In genomic region chr9:77353942-77354341, GRCm38 (mm10) we compare ENCODE assay signal across 20 mouse cellular contexts. TPM values are rescaled to one million over a fixed set of nuclear protein-coding genes. Genes with fewer than 3 reads are reported as not detected.
DNase-seq lines count a peak whose midpoint lies in the region; ATAC-seq and TF ChIP-seq lines count a peak whose summit lies in the region.
"Had no signal": no experiment of that assay in that cellular context is flagged by ENCODE, and none has a peak within 500 bp of the region (broad histone marks: within the 10 kb centered on the region; RNA-seq: fewer than 3 reads in every experiment).

No protein-coding gene starts in this region.

- no peaks in the 10 kb centered on the region for H3K27me3 ChIP-seq in intestine, postnatal 0 days (replicated peaks; ENCODE audit: control insufficient read depth, insufficient read depth, low read length)
- H3K27me3 ChIP-seq in intestine, embryonic 16.5 days (replicated peaks; ENCODE audit: control insufficient read depth, insufficient read depth, low read length): no peaks in the 10 kb centered on the region
- no peaks in the 10 kb centered on the region for H3K27me3 ChIP-seq in midbrain, postnatal 0 days (ENCODE audit: insufficient read depth, low read length)
- no peaks in the 10 kb centered on the region for H3K27me3 ChIP-seq in midbrain, embryonic 15.5 days (replicated peaks)
- H3K27me3 ChIP-seq: heart, embryonic 12.5 days; liver, embryonic 13.5 days had no signal

- H3K9ac ChIP-seq in intestine, postnatal 0 days (ENCODE audit: low read depth, low read length): no peak overlapping the region
- no peak overlapping the region for H3K9ac ChIP-seq in intestine, embryonic 16.5 days (ENCODE audit: low read depth, low read length)
- H3K9ac ChIP-seq in midbrain, postnatal 0 days (replicated peaks; ENCODE audit: low read length, poor library complexity, severe bottlenecking): no peak overlapping the region
- H3K9ac ChIP-seq in midbrain, embryonic 15.5 days: no peak overlapping the region
- H3K9ac ChIP-seq: heart, embryonic 12.5 days; liver, embryonic 13.5 days had no signal

- 75% methylated on average over 4 of the region's 4 CpGs for WGBS in intestine, postnatal 0 days
- WGBS in intestine, embryonic 16.5 days: 79% methylated on average over 4 of the region's 4 CpGs
- WGBS in midbrain, postnatal 0 days: 75% methylated on average over 4 of the region's 4 CpGs
- WGBS in midbrain, embryonic 15.5 days: 84% methylated on average over 4 of the region's 4 CpGs

- H3K4me2 ChIP-seq in intestine, postnatal 0 days (replicated peaks; ENCODE audit: low read depth): no peak overlapping the region
- H3K4me2 ChIP-seq in intestine, embryonic 16.5 days (ENCODE audit: low read depth, low read length): no peak overlapping the region
- no peak overlapping the region for H3K4me2 ChIP-seq in midbrain, postnatal 0 days (ENCODE audit: low read depth, low read length, poor library complexity, severe bottlenecking)
- no peak overlapping the region for H3K4me2 ChIP-seq in midbrain, embryonic 15.5 days
- H3K4me2 ChIP-seq: heart, embryonic 12.5 days; liver, embryonic 13.5 days had no signal

- H3K36me3 ChIP-seq in intestine, postnatal 0 days (ENCODE audit: control insufficient read depth, insufficient read depth): no peaks in the 10 kb centered on the region
- no peaks in the 10 kb centered on the region for H3K36me3 ChIP-seq in intestine, embryonic 16.5 days (ENCODE audit: control insufficient read depth, insufficient read depth, low read length)
- H3K36me3 ChIP-seq in midbrain, postnatal 0 days (ENCODE audit: insufficient read depth, low read length): no peaks in the 10 kb centered on the region
- H3K36me3 ChIP-seq in midbrain, embryonic 15.5 days (replicated peaks): no peaks in the 10 kb centered on the region
- H3K36me3 ChIP-seq: heart, embryonic 12.5 days; liver, embryonic 13.5 days had no signal

- no peak overlapping the region for H3K27ac ChIP-seq in intestine, postnatal 0 days (ENCODE audit: low read depth, low read length)
- H3K27ac ChIP-seq in intestine, embryonic 16.5 days (ENCODE audit: low read length): no peak overlapping the region
- H3K27ac ChIP-seq in midbrain, postnatal 0 days (ENCODE audit: low read depth, low read length): no peak overlapping the region
- no peak overlapping the region for H3K27ac ChIP-seq in midbrain, embryonic 15.5 days
- H3K27ac ChIP-seq: liver, embryonic 13.5 days had no signal

- DNase-seq in midbrain, postnatal 0 days (ENCODE audit: low spot score): no peak
- peak; percentile 6 for DNase-seq in ES-CJ7 (ENCODE audit: low read depth, low spot score)
- DNase-seq in naive thymus-derived CD4-positive, alpha-beta T cell, adult 2 months (ENCODE audit: low read depth): peak; percentile 20
- no peak for DNase-seq in embryo, embryonic 9.5 days (ENCODE audit: extremely low spot score)
- DNase-seq in adrenal gland, postnatal 4 days (ENCODE audit: low spot score in 2 of 2): no peak
- DNase-seq: adrenal gland, postnatal 25 days; cerebellum, postnatal 25 days; gastrocnemius, postnatal 10 days; heart, postnatal 4 days; kidney, postnatal 10 days; layer of hippocampus, adult 9-11 months; liver, embryonic 13.5 days; right cerebral cortex, adult 18-20 months had no signal

- no peak overlapping the region for H3K4me3 ChIP-seq in intestine, postnatal 0 days (ENCODE audit: low read depth, low read length)
- no peak overlapping the region for H3K4me3 ChIP-seq in intestine, embryonic 16.5 days (ENCODE audit: low read length)
- no peak overlapping the region for H3K4me3 ChIP-seq in midbrain, postnatal 0 days (ENCODE audit: low read depth, low read length)
- H3K4me3 ChIP-seq in midbrain, embryonic 15.5 days: no peak overlapping the region
- H3K4me3 ChIP-seq: heart, embryonic 12.5 days; liver, embryonic 13.5 days; myocyte had no signal

- H3K9me3 ChIP-seq in intestine, postnatal 0 days (ENCODE audit: control insufficient read depth): no peaks in the 10 kb centered on the region
- H3K9me3 ChIP-seq in intestine, embryonic 16.5 days (ENCODE audit: control insufficient read depth, low read length): no peaks in the 10 kb centered on the region
- no peaks in the 10 kb centered on the region for H3K9me3 ChIP-seq in midbrain, postnatal 0 days (ENCODE audit: low read length)
- no peaks in the 10 kb centered on the region for H3K9me3 ChIP-seq in midbrain, embryonic 15.5 days
- H3K9me3 ChIP-seq: heart, embryonic 12.5 days; liver, embryonic 13.5 days had no signal

- peak; percentile 40 for TF ChIP-seq CTCF in intestine, postnatal 0 days (IDR thresholded peaks at IDR 0.05; ENCODE audit: low read depth)
- TF ChIP-seq CTCF in midbrain, postnatal 0 days (IDR thresholded peaks at IDR 0.05): peak; percentile 34; the same call in 1 of the 2 replicates

- ATAC-seq in intestine, postnatal 0 days: no peak
- ATAC-seq in intestine, embryonic 16.5 days: no peak
- no peak for ATAC-seq in midbrain, postnatal 0 days (ENCODE audit: low FRiP score)
- ATAC-seq in midbrain, embryonic 15.5 days (replicated peaks): no peak
- ATAC-seq: inflammation-experienced regulatory T-cells, adult 6 months had no signal

- no peaks in the 10 kb centered on the region for H3K4me1 ChIP-seq in intestine, postnatal 0 days (replicated peaks; ENCODE audit: control insufficient read depth, insufficient read depth, low read length)
- no peaks in the 10 kb centered on the region for H3K4me1 ChIP-seq in intestine, embryonic 16.5 days (ENCODE audit: control insufficient read depth, insufficient read depth, low read length)
- H3K4me1 ChIP-seq in midbrain, postnatal 0 days (ENCODE audit: insufficient read depth, low read length): no peaks in the 10 kb centered on the region
- no peaks in the 10 kb centered on the region for H3K4me1 ChIP-seq in midbrain, embryonic 15.5 days
- H3K4me1 ChIP-seq: liver, embryonic 13.5 days had no signal

RNA-seq across cellular contexts. Expression of gene Mlip, which starts 1.2 kb away (rescaled TPM):
- polyA plus RNA-seq in intestine, postnatal 0 days (2015; fragmentation: Nextera tagmentation; extraction: Ambion mirVana): 0.47 and 0.52 TPM in 2 replicates
- polyA plus RNA-seq in intestine, embryonic 16.5 days (2015; fragmentation: Nextera tagmentation; extraction: Ambion mirVana): 0.59 and 0.60 TPM in 2 replicates
- 0.60 and 3.6 TPM in 2 replicates for total RNA-seq in midbrain, postnatal 0 days (2014; rRNA removed)
- polyA plus RNA-seq in midbrain, postnatal 0 days (2015; fragmentation: Nextera tagmentation; extraction: Ambion mirVana): 1.8 and 1.9 TPM in 2 replicates
- polyA plus RNA-seq in midbrain, embryonic 15.5 days (2015; fragmentation: Nextera tagmentation; extraction: Ambion mirVana): 0.56 and 1.4 TPM in 2 replicates
- 1 to 10 TPM; 2.4 to 3.8 TPM for total RNA-seq in adrenal gland, postnatal 4 days (2021)
- polyA plus RNA-seq: liver, embryonic 13.5 days; spleen, adult 2 months had no signal

Comparison
In these comparisons a context has a peak if more than half of its experiments do, and no peak if none do; other contexts are left out.
1. DNase-seq: peak in ES-CJ7 (single experiment) and naive thymus-derived CD4-positive, alpha-beta T cell, adult 2 months (single experiment); none in midbrain, postnatal 0 days (single experiment), embryo, embryonic 9.5 days (single experiment) and adrenal gland, postnatal 4 days (0 of 2).